ENCODE assay signal across 8 mouse cellular contexts in the genomic region with DNA sequence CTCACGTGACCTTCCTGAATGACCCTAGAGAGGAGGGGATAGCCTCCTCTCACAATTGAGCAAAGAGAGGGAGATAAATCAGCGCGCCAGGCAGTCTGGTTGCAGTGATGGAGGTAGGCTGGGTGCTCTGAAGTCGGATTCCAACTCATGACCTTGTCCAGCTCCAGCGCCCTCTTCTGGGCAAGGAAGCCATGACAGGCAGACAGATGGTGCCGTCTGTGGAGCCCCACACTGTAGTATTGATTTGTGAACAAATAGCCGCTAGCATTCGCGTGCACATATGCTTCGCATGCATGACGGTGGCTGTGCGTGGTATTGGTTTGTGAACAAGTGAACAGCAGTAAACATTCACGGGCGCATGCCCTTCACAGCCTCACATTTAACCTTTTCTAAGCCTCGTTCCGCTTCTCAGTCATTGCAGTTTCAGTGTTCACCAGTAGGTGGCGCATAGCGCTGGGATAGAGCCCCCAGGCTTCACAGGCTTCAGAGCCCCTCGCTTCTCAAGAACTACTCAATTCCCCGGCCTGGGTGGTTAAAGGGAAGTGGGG. TPM values are rescaled to one million over a fixed set of nuclear protein-coding genes. Genes with fewer than 3 reads are reported as not detected.
A peak's percentile ranks its signal among the peaks of the same experiment; 100 is the strongest.
DNase-seq lines count a peak whose midpoint lies in the region; ATAC-seq lines count a peak whose summit lies in the region.

No protein-coding gene starts in this region.

- no peaks in the 10 kb centered on the region for H3K27me3 ChIP-seq in hindbrain, embryonic 16.5 days (replicated peaks; ENCODE audit: control insufficient read depth, insufficient read depth, low read length)

- no peaks in the 10 kb centered on the region for H3K36me3 ChIP-seq in hindbrain, embryonic 16.5 days (ENCODE audit: control insufficient read depth, insufficient read depth, low read length)

- ATAC-seq in hindbrain, embryonic 16.5 days, result peak; percentile 89

- H3K4me1 ChIP-seq in hindbrain, embryonic 16.5 days (ENCODE audit: control insufficient read depth, insufficient read depth, low read depth, low read length), result peaks cover 3% of the 10 kb centered on the region; the same call in 1 of the 2 replicates

- peak; percentile 90 for DNase-seq in ZHBTc4 (ENCODE audit: low read depth, low spot score)
- DNase-seq in cerebellum, postnatal 4 days (ENCODE audit: low spot score in 2 of 2), result peak; percentile 82 to 91
- peak; percentile 73 for DNase-seq in gastrocnemius, adult 18-20 months (ENCODE audit: low spot score)
- peak; percentile 82 to 90 for DNase-seq in left cerebral cortex, adult 18-20 months (ENCODE audit: low spot score in 2 of 2)
- DNase-seq in lung, postnatal 4 days, result peak; percentile 81 to 88
- DNase-seq in retina, postnatal 7 days (ENCODE audit: low read depth, low spot score), result peak; percentile 78
- peak; percentile 47 to 82 for DNase-seq in urinary bladder, adult 18-20 months (ENCODE audit: low spot score in 2 of 2)

- H3K4me2 ChIP-seq in hindbrain, embryonic 16.5 days (ENCODE audit: low read length), result peak overlapping the region; percentile 62

- peak overlapping the region; percentile 38 for H3K4me3 ChIP-seq in hindbrain, embryonic 16.5 days (ENCODE audit: low read length)

- no peak overlapping the region for H3K27ac ChIP-seq in hindbrain, embryonic 16.5 days (ENCODE audit: low read depth, low read length)

- H3K9ac ChIP-seq in hindbrain, embryonic 16.5 days (ENCODE audit: low read depth, low read length), result peak overlapping the region; percentile 60

- 4% methylated on average over 20 of the region's 20 CpGs for WGBS in hindbrain, embryonic 16.5 days

- H3K9me3 ChIP-seq in hindbrain, embryonic 16.5 days (ENCODE audit: control insufficient read depth, low read length), result no peaks in the 10 kb centered on the region

RNA-seq across cellular contexts. Expression of a gene that starts 22.8 kb away (rescaled TPM):
- total RNA-seq in gastrocnemius, adult 18-20 months (2021), result under 1 TPM; 0.16 to 0.21 TPM
- polyA plus RNA-seq in hindbrain, embryonic 16.5 days (2015; fragmentation: Nextera tagmentation; extraction: Ambion mirVana), result 0.05 and 0.06 TPM in 2 replicates
- 1 to 10 TPM; 2.8 to 3.7 TPM for total RNA-seq in left cerebral cortex, adult 18-20 months (2021)

RNA-seq across cellular contexts. Expression of a gene that starts 33.5 kb away (rescaled TPM):
- 1 to 10 TPM; 2.7 to 5.1 TPM for total RNA-seq in gastrocnemius, adult 18-20 months (2021)
- polyA plus RNA-seq in hindbrain, embryonic 16.5 days (2015; fragmentation: Nextera tagmentation; extraction: Ambion mirVana), result 19.7 and 20.1 TPM in 2 replicates
- 10 to 100 TPM; 56.8 to 67.2 TPM for total RNA-seq in left cerebral cortex, adult 18-20 months (2021)

RNA-seq across cellular contexts. Expression of a gene that starts 37.7 kb away (rescaled TPM):
- total RNA-seq in gastrocnemius, adult 18-20 months (2021), result not detected
- 0.17 TPM in 1 of 2 replicates, not detected in the other for polyA plus RNA-seq in hindbrain, embryonic 16.5 days (2015; fragmentation: Nextera tagmentation; extraction: Ambion mirVana)
- total RNA-seq in left cerebral cortex, adult 18-20 months (2021), result not detected

Comparison
In these comparisons a context has a peak if more than half of its experiments do, and no peak if none do; other contexts are left out.
1. RNA of a gene that starts 33.5 kb away (total RNA-seq): 56.8 to 67.2 TPM in left cerebral cortex, adult 18-20 months; 2.7 to 5.1 TPM in gastrocnemius, adult 18-20 months; every median in the first group is over 4 times any median in the second.
2. Peak in every context shown above with its lines, with median percentiles within 50 percentile points of each other: DNase-seq.